Mouse (Mus musculus): ENCODE results near the gene Kat14. TPM values are rescaled to one million over a fixed set of nuclear protein-coding genes. Genes with fewer than 3 reads are reported as not detected.

Gene Kat14
- total and polyA plus RNA-seq, 3 experiments, result 25.9 to 52.9 TPM; not detected in 1

DNA sequence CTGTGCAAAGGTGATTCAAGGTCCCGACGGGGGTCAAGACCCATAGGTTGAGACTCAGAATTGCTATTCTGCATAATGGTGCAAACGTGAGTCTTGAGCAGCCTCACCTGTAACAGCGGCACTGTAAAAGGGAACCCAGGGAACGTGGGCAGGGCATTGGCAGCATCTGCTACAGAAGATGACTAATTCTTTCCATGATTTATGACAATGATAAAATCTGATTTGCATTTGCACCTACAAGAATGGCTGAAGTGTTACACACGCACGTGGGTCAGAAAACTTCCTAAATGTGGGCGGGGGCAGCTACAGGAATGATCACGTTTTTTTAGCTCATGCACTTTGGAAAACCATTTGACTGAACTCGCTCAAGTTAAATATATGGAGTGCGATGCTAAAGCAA is 15.9 kb upstream of the Kat14 start:
- no peaks in the 10 kb centered on the region for H3K36me3 ChIP-seq (ENCODE audit: control insufficient read depth in 1 of 2, insufficient read depth in 2 of 2, low read length in 2 of 2)
- H3K27me3 ChIP-seq (ENCODE audit: control insufficient read depth in 1 of 2, insufficient read depth in 2 of 2, low read length in 2 of 2), result peaks cover 5 to 10% of the 10 kb centered on the region in 2 experiments
- no peak overlapping the region for H3K4me3 ChIP-seq (ENCODE audit: control insufficient read depth in 1 of 2, insufficient read depth in 1 of 2, low read depth in 2 of 2, low read length in 2 of 2)
- no peaks in the 10 kb centered on the region for H3K4me1 ChIP-seq (ENCODE audit: control insufficient read depth in 1 of 2, insufficient read depth in 2 of 2, low read length in 2 of 2)
- no peaks in the 10 kb centered on the region for H3K9me3 ChIP-seq (replicated peaks; ENCODE audit: insufficient read depth, low read length)
- no peak overlapping the region for H3K9ac ChIP-seq (ENCODE audit: control insufficient read depth, low read depth, low read length, poor library complexity, severe bottlenecking)
- H3K27ac ChIP-seq (ENCODE audit: control insufficient read depth, low read depth, low read length), result no peak overlapping the region
- TF ChIP-seq MEF2A (IDR thresholded peaks at IDR 0.05; ENCODE audit: extremely low read depth, insufficient replicate concordance, low read depth, low read length, poor library complexity, severe bottlenecking) (no peak), ETS1 (IDR thresholded peaks at IDR 0.05; ENCODE audit: low read depth, low read length) (no peak), MAZ (IDR thresholded peaks at IDR 0.05; ENCODE audit: low read depth, low read length) (no peak), ZNF384 (IDR thresholded peaks at IDR 0.05; ENCODE audit: low read depth, low read length) (no peak), SIN3A (IDR thresholded peaks at IDR 0.05; ENCODE audit: low read length) (no peak), ELF1 (IDR thresholded peaks at IDR 0.05; ENCODE audit: low read depth, low read length) (no peak), ZKSCAN1 (IDR thresholded peaks at IDR 0.05; ENCODE audit: low read depth, low read length) (no peak), E2F4 (IDR thresholded peaks at IDR 0.05; ENCODE audit: borderline replicate concordance, low read depth, low read length) (no peak), GATA1 (IDR thresholded peaks at IDR 0.05; ENCODE audit: low read depth, low read length) (no peak), CTCF (IDR thresholded peaks at IDR 0.05 in 2 of 3, conservative IDR thresholded peaks at IDR 0.05 in 1 of 3; ENCODE audit: control insufficient read depth in 1 of 3, insufficient read depth in 1 of 3, low read depth in 2 of 3, low read length in 3 of 3, poor library complexity in 1 of 3, severe bottlenecking in 1 of 3) (no peak), MYC (IDR thresholded peaks at IDR 0.05; ENCODE audit: low read depth, low read length) (no peak), MAX (IDR thresholded peaks at IDR 0.05; ENCODE audit: low read length) (no peak), POLR2A (IDR thresholded peaks at IDR 0.05; ENCODE audit: control insufficient read depth in 1 of 2, insufficient read depth in 1 of 2, low read depth in 1 of 2, low read length in 2 of 2, poor library complexity in 1 of 2) (no peak), EP300 (IDR thresholded peaks at IDR 0.05; ENCODE audit: low read depth in 1 of 2, low read length in 2 of 2) (no peak), NELFE (IDR thresholded peaks at IDR 0.05; ENCODE audit: low read depth, low read length) (no peak), TCF12 (IDR thresholded peaks at IDR 0.05; ENCODE audit: low read depth, low read length) (no peak), NRF1 (IDR thresholded peaks at IDR 0.05; ENCODE audit: insufficient read depth, low read depth, low read length, poor library complexity, severe bottlenecking) (no peak), UBTF (IDR thresholded peaks at IDR 0.05; ENCODE audit: borderline replicate concordance, insufficient read depth, low read depth, low read length) (no peak), MYB (IDR thresholded peaks at IDR 0.05; ENCODE audit: low read depth, low read length) (no peak)
- no peaks in the 10 kb centered on the region for H3K79me2 ChIP-seq (ENCODE audit: control insufficient read depth, insufficient read depth, low read length, poor library complexity)
- no peak for DNase-seq (ENCODE audit: low read depth, low spot score)

DNA sequence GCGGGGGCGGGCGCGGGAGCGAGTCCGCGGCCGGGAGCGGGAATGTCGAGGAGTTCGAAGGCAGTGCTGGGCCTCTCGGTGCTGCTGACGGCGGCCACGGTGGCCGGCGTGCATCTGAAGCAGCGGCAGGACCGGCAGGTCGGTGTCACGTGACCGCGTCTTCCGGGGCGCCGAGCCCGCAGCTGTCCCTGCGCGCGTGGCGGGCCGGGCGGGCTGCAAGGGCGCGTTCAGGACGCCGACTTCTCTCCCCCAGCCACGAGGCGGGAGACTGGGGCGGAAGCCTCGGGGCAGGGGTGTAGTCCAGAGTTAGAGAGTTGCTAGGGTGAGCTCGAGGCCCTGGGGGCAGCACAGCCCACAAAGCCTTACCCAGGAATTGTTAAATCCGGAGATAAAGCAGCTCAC is 238 bp downstream of the Kat14 start:
- H3K27me3 ChIP-seq (ENCODE audit: control insufficient read depth in 1 of 2, insufficient read depth in 2 of 2, low read length in 2 of 2), result no peaks in the 10 kb centered on the region; a peak in 1 of 4 replicates
- TF ChIP-seq TBP (IDR thresholded peaks at IDR 0.05; ENCODE audit: low read depth, low read length) (0 out of 2 replicates have a peak, but pooled peaks have one; percentile 22), SIN3A (IDR thresholded peaks at IDR 0.05; ENCODE audit: low read length) (peak; percentile 49; the same call in 1 of the 2 replicates), POLR2A (IDR thresholded peaks at IDR 0.05; ENCODE audit: control insufficient read depth in 1 of 2, insufficient read depth in 1 of 2, low read depth in 1 of 2, low read length in 2 of 2, poor library complexity in 1 of 2) (peak; percentile 68 to 74; a peak in 3 of 4 replicates), MYC (IDR thresholded peaks at IDR 0.05; ENCODE audit: low read depth, low read length) (peak; percentile 52; the same call in 1 of the 2 replicates), MXI1 (IDR thresholded peaks at IDR 0.05; ENCODE audit: low read depth, low read length) (peak; percentile 42; the same call in 1 of the 2 replicates), NRF1 (IDR thresholded peaks at IDR 0.05; ENCODE audit: insufficient read depth, low read depth, low read length, poor library complexity, severe bottlenecking) (no peak), BHLHE40 (IDR thresholded peaks at IDR 0.05; ENCODE audit: borderline replicate concordance, low read depth, low read length) (peak; percentile 76; the same call in 1 of the 2 replicates), ZC3H11A (IDR thresholded peaks at IDR 0.05; ENCODE audit: low read depth, low read length) (no peak), USF1 (IDR thresholded peaks at IDR 0.05; ENCODE audit: low read depth, low read length) (peak; percentile 93), RCOR1 (IDR thresholded peaks at IDR 0.05; ENCODE audit: low read depth, low read length) (no peak), ZMIZ1 (IDR thresholded peaks at IDR 0.05; ENCODE audit: low read depth, low read length) (no peak), USF2 (IDR thresholded peaks at IDR 0.05; ENCODE audit: borderline replicate concordance in 1 of 2, insufficient read depth in 1 of 2, low read depth in 1 of 2, low read length in 2 of 2) (peak in 1 of 2 experiments; percentile 67; a peak in 2 of 4 replicates), MAX (IDR thresholded peaks at IDR 0.05; ENCODE audit: low read length) (peak; percentile 18; the same call in 1 of the 2 replicates), ZNF384 (IDR thresholded peaks at IDR 0.05; ENCODE audit: low read depth, low read length) (no peak)
- H3K79me2 ChIP-seq (ENCODE audit: control insufficient read depth, insufficient read depth, low read length, poor library complexity), result peaks cover 24% of the 10 kb centered on the region
- DNase-seq (ENCODE audit: low read depth, low spot score), result peak; percentile 85
- H3K4me1 ChIP-seq (ENCODE audit: control insufficient read depth in 1 of 2, insufficient read depth in 2 of 2, low read length in 2 of 2), result peaks cover 3 to 7% of the 10 kb centered on the region in 2 experiments; a peak in 3 of 4 replicates
- H3K9ac ChIP-seq (ENCODE audit: control insufficient read depth, low read depth, low read length, poor library complexity, severe bottlenecking), result peak overlapping the region; percentile 98
- H3K27ac ChIP-seq (ENCODE audit: control insufficient read depth, low read depth, low read length), result peak overlapping the region; percentile 93
- no peaks in the 10 kb centered on the region for H3K9me3 ChIP-seq (replicated peaks; ENCODE audit: insufficient read depth, low read length)
- peak overlapping the region; percentile 79 to 92 for H3K4me3 ChIP-seq (ENCODE audit: control insufficient read depth in 1 of 2, insufficient read depth in 1 of 2, low read depth in 2 of 2, low read length in 2 of 2)
- H3K36me3 ChIP-seq (ENCODE audit: control insufficient read depth in 1 of 2, insufficient read depth in 2 of 2, low read length in 2 of 2), result peaks cover 6 to 12% of the 10 kb centered on the region in 2 experiments
